Mouse (Mus musculus) cerebellum, adult 9-11 months (tissue): ENCODE results near the gene B3galt1.

Experiments used
- DNase-seq: peaks from one replicate; pipeline ENCODE4 v3.0.0; 2022

B3galt1 gene

DNA sequence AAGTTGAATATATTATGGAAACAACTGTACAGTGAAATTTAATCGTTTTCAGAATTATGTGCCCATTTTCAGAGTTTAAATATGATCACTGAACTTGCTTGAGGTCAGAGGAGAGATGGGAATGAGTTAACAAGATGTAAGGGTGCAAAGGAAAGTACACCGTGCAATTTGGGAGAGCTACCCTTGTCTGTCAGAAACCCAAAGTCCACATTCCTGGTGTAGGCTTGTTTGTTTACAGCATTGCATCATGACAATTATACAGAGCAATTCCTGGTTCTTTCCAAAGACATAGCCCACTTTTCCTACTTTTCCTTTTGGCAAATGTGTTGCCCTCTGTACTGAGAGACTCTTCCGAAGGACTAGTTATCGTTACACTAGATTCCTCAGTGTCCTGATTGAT lies 390.5 kb downstream of the B3galt1 start:
- no peak for DNase-seq

DNA sequence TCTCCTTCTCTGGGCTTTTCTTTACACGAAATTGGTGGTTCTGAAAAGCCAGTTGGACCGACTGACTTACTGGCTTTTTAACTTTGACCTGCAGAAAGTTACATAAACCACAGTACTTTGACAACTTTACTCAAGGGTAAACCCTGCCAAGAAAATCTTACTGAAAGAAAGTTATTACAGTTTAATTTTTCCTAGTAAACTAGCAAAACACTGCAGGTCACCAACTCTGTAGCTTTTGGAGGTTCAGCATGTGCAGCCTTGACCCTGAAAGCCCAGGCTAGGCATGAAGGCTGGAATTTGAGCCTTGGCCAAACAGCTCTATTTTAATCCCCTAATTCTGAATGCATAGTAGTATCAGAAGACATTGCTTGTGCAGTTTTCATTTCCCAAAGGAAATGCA lies 391.9 kb downstream of the B3galt1 start:
- no peak for DNase-seq

DNA sequence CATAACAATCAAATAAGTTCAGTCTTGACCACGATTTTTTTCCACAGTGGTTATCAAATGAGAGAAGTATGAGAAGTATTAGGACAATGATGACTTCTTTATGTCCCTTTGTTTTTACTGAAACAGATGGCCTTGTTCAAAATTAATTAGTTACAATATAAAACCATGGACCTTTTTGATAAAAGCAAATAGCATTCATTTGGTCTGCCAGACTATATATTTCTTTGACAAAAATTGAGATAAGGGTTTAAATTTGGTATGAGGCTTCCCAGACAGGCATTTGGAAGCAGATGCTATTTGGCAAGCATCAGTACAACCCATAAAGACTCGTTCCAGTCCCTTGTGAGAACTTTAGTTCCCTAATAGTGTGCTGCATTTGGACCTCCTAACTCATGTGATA lies 395.0 kb downstream of the B3galt1 start:
- no peak for DNase-seq

DNA sequence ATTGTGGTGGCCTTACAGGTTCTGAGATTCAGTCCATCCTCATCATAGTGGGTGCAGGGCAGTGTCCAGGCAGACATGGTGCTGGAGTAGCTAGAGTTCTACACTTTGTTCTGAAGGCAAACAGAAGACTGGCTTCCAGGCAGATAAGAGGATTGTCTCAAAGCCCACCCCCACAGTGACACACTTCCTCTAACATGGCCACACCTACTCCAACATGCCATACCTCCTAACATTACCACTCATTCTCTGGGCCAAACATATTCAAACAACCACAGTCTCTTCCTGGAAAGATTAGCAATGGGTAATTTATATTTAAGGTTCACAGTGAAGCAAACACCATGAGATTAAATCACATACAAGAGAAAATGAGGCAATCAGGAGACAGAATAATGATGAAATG lies 403.1 kb downstream of the B3galt1 start:
- no peak for DNase-seq

DNA sequence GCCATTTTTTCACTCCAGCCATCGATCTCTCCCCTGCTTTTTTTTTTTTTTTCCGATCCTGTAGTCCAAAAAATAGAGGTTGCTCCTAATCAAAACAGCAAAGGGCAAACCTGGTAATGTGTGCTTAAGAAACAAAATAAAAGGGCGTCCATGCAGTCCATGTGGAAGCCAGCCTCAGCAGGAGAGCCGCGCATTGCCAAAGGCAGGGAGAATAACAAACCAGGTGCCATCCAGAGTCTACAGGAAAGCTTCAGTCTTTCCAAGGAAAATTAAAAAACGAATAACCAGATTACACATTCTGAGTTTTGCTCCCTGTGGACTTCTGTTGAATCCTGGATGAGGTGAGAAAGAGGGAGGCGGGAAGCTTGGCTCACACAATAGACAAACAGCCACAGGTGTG lies 405.4 kb downstream of the B3galt1 start:
- peak; percentile 31 for DNase-seq

DNA sequence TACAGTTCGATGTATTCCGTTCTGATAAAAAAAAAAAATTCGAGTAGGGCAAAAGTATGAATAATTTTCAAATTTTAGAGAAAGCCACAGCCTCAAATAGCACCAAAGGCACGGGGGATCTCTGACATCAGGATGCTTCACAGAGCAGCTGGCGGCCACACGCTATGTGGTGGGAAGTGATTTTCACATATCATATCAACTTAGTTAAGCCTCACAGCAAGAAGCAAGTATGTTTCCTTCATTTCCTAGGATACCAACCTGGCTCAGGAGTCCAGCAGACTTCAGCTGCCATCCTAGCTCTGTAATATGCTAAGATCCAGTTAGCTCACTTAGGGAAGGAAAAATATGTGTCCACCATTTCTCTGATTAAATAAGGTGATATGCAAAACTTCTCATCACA lies 405.9 kb downstream of the B3galt1 start:
- DNase-seq, result no peak

DNA sequence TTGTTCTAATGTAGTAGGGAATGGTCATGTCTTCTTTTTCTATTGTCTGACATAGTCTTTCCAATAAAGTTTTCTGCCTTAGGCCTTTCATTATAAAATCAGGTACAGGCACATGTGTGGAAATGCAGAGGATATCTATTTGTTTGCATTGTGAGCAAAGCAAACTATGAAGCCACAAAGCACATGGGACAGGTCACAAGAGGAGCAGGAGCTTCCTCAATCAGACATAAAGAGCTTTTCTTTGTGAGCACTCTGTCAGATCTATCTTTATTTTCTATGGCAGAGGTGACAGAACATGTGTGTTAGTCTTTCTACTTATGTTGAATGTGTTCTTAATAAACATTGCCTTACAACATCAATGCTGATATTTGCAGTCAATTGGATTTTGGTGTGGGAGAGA lies 410.1 kb downstream of the B3galt1 start:
- no peak for DNase-seq

DNA sequence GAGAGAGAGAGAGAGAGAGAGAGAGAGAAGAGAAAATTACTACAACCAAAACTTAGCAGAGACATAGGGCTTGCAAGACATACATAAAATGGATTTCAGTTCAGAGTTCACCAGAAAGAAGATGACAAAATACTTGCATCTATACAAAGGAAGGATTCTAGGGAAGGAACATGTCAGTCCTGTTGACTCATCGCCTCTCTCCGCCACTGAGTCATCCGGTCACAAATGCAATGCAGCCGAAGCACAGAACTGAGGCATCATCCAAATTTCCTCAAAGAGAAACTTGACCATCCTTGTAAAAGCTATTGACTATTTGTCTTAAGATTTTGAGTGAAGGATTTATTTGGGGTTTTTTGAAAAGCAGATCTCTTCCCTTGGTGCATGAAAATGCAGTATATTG lies 410.8 kb downstream of the B3galt1 start:
- no peak for DNase-seq

DNA sequence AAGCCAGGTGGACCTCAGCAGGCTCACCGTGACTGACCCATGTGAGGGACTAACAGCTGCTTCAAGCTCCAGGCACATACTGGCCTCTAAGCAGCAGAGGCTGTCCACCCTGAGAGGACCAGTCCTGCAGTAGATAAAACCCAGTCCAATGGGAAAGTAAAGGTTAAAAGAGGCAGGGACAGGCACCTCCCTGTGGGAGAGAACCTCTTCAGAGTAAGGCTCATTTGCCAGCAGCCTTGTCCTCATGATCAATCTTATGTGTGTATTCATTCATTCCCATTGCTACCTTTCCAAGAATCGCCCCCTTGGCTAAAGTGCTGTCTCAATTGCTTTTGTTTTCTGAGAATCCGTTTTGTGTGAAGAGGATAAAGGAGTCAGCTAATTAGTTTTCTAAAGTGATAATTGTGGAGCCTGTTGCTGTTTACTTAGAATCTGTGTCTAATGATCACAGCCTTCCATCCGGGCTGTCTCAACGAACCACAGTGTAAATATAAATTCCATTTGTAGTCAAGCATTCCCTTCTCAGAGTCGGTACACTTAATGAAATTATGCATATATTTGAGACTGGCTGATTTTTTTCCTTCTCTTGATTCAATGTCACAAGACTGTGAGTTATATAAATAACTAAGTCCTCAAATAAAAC lies 412.1 kb downstream of the B3galt1 start:
- no peak for DNase-seq

DNA sequence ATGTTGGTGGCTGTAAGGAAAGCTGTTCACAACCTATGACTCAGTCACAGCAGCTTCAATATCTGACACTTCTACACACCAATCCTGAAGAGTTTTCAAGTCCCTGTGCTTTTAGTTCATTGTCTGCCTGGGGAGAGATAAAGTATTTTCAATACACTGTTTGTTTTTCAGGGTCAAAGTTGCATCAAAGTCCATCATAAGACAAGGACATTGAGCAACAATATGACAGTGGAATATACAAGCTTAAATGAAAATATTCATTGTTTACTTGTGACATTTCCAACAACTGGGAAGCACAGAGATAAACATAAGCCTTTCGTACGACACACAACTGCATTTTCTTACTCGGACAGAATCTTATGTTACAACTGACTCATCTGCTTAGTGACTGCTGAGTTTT lies 417.9 kb downstream of the B3galt1 start:
- DNase-seq, result no peak

DNA sequence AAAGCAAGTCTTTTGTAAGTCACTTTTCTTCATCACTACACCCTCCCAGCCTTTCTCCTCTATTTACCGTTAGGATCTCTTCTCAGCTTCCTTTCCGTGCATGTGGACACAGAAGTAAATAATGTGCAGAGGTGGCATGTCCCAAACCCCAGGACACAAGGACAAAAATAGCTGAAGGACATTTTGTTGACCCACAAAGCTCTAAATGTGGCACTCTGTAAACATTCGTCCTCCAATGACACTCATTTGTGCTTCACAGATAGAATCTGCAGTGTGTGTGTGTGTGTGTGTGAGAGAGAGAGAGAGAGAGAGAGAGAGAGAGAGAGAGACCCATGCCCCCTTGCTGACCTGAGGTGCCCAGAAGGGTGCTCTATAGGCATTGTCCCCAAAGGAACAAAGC lies 419.5 kb downstream of the B3galt1 start:
- DNase-seq, result no peak

DNA sequence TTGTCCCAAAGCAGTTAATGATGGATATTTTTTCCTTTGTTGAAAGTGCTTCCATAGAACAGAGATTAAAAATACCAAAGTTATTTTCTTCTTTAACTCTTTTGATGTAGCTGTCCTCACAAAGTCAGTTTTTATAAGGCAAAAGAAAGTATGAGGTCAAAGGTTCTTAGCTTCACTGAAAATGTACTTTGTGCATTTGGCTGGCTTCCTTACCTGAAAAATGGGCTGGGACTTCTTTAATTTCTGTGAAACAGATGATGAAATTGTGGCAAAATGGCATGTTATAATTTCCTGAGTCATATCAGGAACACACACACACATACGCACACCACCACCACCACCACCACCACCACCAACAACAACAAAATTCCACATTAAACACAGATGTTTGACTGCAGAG lies 427.8 kb downstream of the B3galt1 start:
- DNase-seq, result no peak

DNA sequence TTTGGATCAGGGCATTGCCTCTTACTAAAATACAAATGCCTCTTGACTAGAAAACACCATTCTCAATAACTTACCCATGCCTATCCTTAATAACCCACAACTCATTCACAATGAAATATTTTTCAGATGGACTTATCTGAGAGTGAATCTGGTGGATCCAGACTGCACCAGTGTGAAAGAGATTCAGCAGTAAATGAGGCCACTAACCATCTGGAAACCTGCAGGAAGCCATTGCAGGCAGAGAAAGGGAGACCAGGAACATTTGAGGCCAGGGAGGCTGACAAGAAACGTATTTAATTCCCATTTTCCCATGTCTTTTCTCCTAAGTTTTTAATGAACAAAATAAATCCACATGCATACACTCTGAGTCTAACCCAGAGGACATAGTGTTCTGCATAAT lies 437.4 kb downstream of the B3galt1 start:
- DNase-seq, result peak; percentile 31

DNA sequence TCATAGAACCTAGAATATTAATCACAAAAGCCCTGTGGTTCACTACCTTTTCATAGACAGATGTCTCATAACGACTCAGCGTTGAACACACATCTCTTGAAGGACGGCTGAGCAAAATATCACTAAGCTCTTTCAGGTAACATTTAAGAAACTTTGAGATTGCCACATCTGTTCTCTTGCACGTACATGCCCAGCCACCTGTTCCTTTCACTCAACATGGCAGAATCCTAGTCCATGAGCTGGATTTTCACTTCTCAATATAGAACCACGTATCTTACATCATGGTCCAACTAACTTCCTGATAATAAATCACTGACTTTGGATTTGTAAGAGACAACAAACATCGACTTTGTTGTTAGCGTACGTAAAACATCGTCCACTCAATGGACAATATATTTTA lies 439.5 kb downstream of the B3galt1 start:
- no peak for DNase-seq

DNA sequence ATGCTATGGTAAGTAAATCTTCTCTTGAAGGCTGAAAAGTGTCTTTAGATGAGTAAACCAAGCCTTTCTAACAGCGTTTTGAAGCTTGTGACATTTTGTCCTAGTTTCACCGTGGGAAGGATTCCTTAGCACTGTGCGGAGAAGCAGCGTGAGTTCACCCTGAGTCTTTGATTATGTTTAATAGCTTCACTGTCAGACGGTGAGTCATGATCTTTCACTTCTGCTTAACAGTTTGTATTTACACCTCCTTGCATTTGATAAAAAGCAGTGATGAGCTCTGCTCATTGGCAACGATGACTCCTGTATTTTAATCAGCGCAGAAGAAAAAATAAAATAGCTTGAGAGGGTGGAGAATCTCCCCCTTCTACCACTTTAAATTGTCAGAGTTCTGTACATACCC lies 440.0 kb downstream of the B3galt1 start:
- DNase-seq, result no peak

DNA sequence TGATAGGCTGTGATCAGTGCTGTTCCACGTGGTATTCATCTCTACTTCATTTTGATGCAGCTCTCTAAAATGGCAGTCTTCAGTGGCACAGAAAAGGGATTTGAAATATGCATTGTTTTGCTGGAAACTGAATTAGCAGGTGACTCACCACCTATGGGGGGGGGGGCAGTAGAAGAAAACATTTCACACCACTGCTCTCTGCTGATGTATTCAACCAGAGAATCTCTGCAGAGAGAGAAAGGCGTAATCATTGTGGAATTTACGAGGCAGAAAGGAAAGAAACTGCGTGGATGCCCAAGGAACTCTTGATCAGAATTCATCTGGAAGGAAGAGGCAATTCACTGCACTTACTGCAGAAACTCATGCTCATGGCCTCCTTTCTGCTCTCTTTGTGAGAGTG lies 445.7 kb downstream of the B3galt1 start:
- DNase-seq, result no peak

DNA sequence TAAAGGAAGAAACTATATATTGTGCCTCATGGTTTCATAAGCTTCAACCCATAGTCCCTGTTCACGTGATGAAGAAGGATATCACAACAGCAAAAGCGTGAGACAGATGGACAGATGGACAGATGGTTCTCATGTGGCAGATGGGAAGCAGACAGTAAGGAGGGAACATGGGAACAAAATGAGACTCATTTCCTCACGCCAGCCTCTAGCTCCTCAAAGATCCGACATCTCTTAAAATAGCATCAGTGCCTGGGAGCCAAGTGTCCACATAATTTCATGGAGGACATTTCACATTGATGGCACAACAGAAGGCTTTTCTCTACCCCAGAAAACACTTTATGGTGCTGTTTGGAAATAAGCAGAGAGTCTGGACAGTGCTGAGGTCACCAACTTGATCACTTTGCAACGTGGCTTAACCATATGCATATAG lies 454.6 kb downstream of the B3galt1 start:
- peak; percentile 69 for DNase-seq

DNA sequence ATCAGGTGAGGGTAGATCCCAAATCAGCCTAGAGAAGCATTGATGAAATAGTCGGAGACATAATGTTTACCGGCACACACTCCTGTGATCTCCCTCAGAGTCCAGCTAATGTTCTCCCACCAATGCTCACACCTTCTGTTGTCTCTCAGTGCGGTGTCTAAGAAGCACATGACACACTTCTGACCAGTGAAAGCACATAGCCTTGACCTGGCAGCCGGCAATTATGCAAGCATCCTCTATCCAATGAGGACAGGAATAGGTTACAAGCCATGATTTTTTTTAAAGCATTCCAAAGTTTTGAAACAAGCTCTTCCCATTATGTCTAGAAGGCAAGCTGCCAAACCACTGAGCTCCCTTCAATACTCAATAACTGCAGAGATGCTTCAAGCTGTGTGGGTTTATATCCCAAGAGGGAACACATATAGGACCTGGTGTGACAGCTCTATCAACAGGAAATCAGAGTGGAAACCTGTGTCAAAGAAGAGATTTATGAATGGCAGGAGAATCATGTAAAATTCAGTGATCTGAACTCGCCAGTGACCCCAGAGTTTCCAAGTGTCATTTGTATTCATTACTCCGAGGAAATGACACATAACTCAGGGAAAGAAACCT lies 456.0 kb downstream of the B3galt1 start:
- no peak for DNase-seq

DNA sequence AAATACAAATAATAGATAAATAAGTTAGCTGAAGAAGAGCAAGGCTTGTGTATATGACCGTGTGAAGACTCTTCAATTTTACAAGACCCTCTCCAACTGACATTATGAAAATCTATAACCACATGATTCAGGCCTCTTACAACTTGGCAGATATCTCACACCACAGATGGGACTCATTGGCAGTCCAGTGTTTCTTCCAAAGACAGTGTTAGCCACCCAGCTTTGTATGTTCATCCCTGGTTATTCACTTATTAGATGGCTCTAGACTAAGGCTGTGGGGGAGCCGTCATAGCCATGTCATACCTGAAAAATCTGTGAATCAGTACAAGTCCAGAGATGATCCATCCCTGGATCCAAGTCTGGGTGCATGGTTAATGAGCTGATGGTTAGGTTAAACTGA lies 463.1 kb downstream of the B3galt1 start:
- DNase-seq, result no peak

DNA sequence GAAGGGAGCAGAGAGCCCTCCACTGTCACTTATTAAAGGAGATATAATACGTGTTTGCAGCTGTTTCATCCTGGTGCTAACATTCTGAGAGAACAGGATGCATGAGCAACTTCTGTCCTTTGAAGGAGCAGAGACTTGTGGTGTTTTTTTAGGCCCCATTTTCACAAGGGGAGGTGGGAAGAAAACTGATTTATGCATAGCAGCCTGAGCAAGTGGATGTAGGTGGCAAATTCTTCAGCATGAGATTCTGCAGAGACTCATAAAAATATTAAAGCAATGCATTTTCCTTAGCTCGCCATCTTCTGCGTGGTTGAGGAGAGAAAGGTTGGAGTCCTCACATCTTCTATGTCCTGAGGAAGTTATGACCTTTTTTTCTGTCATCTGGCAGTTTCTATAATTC lies 469.0 kb downstream of the B3galt1 start:
- DNase-seq, result no peak

DNA sequence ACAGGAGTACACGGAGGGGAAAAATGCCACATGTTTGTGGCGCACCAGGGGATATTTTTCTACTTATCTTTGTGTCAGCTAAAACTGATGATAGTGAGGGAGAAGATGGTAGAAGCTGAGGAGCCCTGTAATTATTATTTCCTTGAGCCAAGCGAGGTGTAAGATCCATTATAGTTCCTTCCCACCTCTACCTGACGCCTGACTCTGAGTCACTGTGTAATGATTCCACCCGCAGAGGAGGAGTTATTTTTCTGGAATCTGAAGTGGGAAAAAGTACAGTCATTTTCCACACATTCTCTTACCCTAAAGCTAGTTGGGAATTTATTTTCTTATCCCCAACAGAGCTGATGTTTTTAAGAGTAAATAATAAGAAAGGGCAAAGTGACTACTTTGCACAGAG lies 475.1 kb downstream of the B3galt1 start:
- no peak for DNase-seq

DNA sequence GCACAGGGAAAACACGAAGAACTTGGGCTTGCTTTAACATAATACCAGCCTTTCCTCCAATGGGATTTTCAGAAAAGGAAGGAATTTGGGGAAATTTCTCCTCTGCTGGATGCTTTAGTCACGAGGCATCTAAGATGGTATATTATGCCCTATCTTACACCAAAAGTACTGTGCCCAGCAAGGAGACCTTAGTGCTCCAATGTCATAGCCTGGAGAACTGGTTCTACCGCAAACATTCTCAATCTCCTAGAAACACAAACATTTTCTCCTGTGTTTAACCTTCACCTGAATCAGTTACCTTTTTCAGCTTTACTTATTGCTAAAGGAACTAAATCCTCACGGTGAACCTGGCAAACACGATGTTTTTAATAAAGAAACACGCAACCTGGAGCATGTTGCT lies 486.8 kb downstream of the B3galt1 start:
- DNase-seq, result no peak

DNA sequence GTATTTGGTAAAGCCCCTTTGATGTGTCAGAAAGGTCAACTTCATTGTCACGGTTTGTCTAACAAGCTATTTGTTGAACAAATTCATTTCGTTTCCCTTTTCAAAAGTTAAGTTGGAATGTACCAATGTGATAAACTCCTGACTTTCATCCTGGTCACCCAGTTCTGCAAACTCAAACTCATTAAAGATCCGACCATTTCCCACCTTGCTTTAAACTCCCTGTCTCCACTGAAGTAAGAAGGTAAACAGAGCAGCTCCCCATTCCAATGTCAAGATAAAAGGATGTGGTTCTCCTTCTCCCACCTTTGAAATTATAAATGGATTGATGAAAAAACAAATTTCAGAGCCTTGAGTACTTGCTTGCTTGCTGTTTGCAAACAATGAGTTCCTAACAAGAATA lies 487.6 kb downstream of the B3galt1 start:
- no peak for DNase-seq

DNA sequence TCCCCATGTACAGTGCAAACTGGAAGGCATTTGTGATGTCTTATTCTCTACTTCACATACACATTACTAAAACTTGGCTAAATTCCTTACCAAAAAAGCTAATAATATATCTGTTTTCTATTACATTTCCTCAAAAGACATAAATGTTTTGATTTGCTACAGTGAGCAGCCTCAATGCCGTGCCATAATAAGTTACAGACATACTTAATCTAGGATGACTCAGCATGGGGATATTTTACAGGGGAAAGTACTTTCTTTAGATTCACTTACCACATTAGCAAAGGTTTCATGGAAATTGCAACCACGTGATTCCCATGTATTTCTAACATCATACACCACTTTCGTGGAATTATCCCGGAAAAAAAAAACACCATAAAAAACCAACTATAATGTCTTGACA lies 495.7 kb downstream of the B3galt1 start:
- DNase-seq, result no peak
